Mouse (Mus musculus) small intestine, adult 2 months (tissue): Measurements from ENCODE around the gene Sec31b. TPM values are rescaled to one million over a fixed set of nuclear protein-coding genes. Genes with fewer than 3 reads are reported as not detected.

Source experiments
- H3K27ac ChIP-seq: fragments of 200-500 bp; 2 replicates; pipeline ENCODE4 v1.5.1; 2012; ENCODE audit warnings: low read depth, low read length, control low read depth, inconsistent platforms; ENCODE audit not compliant: insufficient read depth
- H3K27me3 ChIP-seq: fragments of 200-500 bp; 2 replicates; pipeline ENCODE4 v1.6.1; 2012; ENCODE audit warnings: mild to moderate bottlenecking, moderate library complexity, low read length, inconsistent platforms; ENCODE audit not compliant: control insufficient read depth, insufficient read depth
- H3K36me3 ChIP-seq: fragments of 200-500 bp; 2 replicates; pipeline ENCODE4 v1.6.1; 2012; ENCODE audit warnings: mild to moderate bottlenecking, low read length, control low read depth, inconsistent platforms; ENCODE audit not compliant: control insufficient read depth, insufficient read depth
- H3K4me1 ChIP-seq: fragments of 200-500 bp; 2 replicates; pipeline ENCODE4 v1.6.1; 2012; ENCODE audit warnings: low read length, inconsistent platforms, mixed read lengths; ENCODE audit not compliant: control insufficient read depth, insufficient read depth, insufficient read length
- H3K4me3 ChIP-seq: fragments of 200-500 bp; 2 replicates; pipeline ENCODE4 v1.5.1; 2012; ENCODE audit warnings: low read depth, mild to moderate bottlenecking, control low read depth, inconsistent platforms, low read length, moderate library complexity
- CTCF ChIP-seq: fragments of 200-500 bp; IDR thresholded peaks from 2 replicates; pipeline ENCODE4 v1.5.1; 2012; ENCODE audit warnings: low read depth, mild to moderate bottlenecking, control low read depth, inconsistent platforms, low read length, moderate library complexity, mixed read lengths; ENCODE audit not compliant: insufficient replicate concordance, insufficient read length; ENCODE audit errors: extremely low read depth
- POLR2A ChIP-seq: fragments of 200-500 bp; IDR thresholded peaks from 2 replicates; pipeline ENCODE4 v1.6.1; 2012; ENCODE audit warnings: low read depth, mild to moderate bottlenecking, control low read depth, inconsistent platforms, low read length, moderate library complexity
- WGBS: fragments of 180-500 bp; shearing (Covaris S2); methylation state at CpG from one replicate; pipeline ENCODE4 v1.1.7; 2018; 5-methylcytosine and 5-hydroxymethylcytosine counted together
- polyA plus RNA-seq: library from polyadenylated mRNA; depleted of rRNA; stranded (reverse); fragments of >200 nt; gene quantifications from 2 replicates; pipeline ENCODE4 v1.2.3, GENCODE M21; 2012

Gene Sec31b
- polyA plus RNA-seq, 1 experiment = 1.3 TPM

DNA sequence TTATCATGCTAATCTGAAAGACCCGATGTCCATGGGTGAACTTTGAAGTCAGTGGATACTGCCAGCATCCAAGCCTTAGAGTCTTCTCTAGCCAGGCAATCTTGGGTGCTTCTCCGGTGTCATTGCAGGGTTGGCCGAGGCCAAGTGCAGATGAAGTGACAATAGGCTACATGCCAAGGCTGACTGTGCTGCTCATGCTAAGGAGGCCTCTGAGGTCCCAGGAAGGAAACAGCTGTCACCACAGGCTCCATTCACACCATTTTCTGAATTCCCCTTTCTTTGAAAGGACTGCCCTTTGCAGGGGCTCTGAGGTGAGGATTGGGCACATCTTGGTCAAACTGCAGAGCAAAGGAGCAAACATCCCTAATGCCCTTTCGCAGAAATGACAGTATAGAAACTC lies 42.9 kb downstream of the Sec31b start:
- no peak overlapping the region for H3K4me3 ChIP-seq
- no peaks in the 10 kb centered on the region for H3K36me3 ChIP-seq
- H3K4me1 ChIP-seq = no peaks in the 10 kb centered on the region
- no peak for TF ChIP-seq CTCF
- TF ChIP-seq POLR2A = no peak
- 69% methylated on average over 4 of the region's 4 CpGs for WGBS
- H3K27ac ChIP-seq = no peak overlapping the region
- no peaks in the 10 kb centered on the region for H3K27me3 ChIP-seq

DNA sequence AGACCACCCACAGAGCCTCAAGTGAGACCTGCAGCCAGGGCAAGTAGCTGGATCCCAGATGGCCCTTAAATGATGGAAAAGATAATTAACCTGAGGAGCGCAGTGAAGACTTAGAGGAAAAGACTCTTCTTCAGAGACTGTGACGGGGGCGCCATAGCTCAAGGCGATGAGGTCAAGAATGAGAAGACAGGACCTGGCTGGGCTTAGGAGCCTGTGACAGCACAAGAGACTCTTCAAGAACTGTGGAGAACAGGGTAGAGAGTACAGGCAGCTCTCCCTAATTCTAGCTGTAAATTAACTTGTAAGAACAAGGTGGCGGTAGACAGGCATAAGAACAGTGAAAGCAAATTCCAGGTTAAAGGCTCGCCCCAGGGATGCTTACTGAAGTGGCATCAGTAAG lies 43.7 kb downstream of the Sec31b start:
- Histone ChIP-seq H3K27me3 (no peaks in the 10 kb centered on the region), H3K27ac (no peak overlapping the region), H3K4me3 (no peak overlapping the region), H3K36me3 (no peaks in the 10 kb centered on the region), H3K4me1 (no peaks in the 10 kb centered on the region)
- WGBS = 71% methylated on average over 6 of the region's 6 CpGs
- TF ChIP-seq POLR2A = no peak
- TF ChIP-seq CTCF = no peak

DNA sequence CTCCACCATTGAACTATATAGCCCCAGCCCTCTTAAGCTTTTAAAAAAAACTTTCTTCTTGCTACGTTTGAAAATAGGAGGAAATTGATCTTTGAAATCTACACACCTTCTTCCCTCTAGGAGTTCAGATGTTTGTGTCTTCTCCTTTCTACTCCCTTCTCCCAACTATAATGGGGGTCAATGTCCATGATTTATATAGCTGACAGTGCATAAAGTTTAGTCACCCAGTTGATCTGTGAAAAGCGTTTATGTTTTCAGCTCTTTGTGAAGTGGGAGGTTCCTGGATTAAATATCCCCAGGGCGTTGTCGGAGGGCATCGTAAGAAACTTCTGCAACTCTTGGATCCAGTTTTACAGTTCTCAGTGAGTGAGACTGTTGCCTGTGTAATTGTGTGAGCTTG lies 45.4 kb downstream of the Sec31b start:
- H3K27ac ChIP-seq = no peak overlapping the region
- no peaks in the 10 kb centered on the region for H3K4me1 ChIP-seq
- TF ChIP-seq POLR2A (no peak), CTCF (no peak)
- WGBS = 31% methylated on average over 5 of the region's 5 CpGs
- no peaks in the 10 kb centered on the region for H3K36me3 ChIP-seq
- peaks cover 2% of the 10 kb centered on the region; the same call in 1 of the 2 replicates for H3K27me3 ChIP-seq
- no peak overlapping the region for H3K4me3 ChIP-seq

- Histone ChIP-seq H3K36me3 (no peaks in the 10 kb centered on the region), H3K27ac (no peak overlapping the region), H3K4me3 (no peak overlapping the region), H3K27me3 (peaks cover 2% of the 10 kb centered on the region; the same call in 1 of the 2 replicates), H3K4me1 (no peaks in the 10 kb centered on the region)
- no peak for TF ChIP-seq POLR2A
- no peak for TF ChIP-seq CTCF
- 33% methylated on average over 6 of the region's 6 CpGs for WGBS
These were observed 46.7 kb downstream of the Sec31b start for GRCm38 (mm10) chr19:44498936-44499335.

- Histone ChIP-seq H3K36me3 (no peaks in the 10 kb centered on the region), H3K4me3 (no peak overlapping the region), H3K27me3 (peaks cover 2% of the 10 kb centered on the region; the same call in 1 of the 2 replicates), H3K27ac (no peak overlapping the region), H3K4me1 (no peaks in the 10 kb centered on the region)
- whole genome bisulfite sequencing = 76% methylated on average over 10 of the region's 10 CpGs
- no peak for TF ChIP-seq POLR2A
- TF ChIP-seq CTCF = no peak
These were observed 48.7 kb downstream of the Sec31b start for GRCm38 (mm10) chr19:44496941-44497340.

DNA sequence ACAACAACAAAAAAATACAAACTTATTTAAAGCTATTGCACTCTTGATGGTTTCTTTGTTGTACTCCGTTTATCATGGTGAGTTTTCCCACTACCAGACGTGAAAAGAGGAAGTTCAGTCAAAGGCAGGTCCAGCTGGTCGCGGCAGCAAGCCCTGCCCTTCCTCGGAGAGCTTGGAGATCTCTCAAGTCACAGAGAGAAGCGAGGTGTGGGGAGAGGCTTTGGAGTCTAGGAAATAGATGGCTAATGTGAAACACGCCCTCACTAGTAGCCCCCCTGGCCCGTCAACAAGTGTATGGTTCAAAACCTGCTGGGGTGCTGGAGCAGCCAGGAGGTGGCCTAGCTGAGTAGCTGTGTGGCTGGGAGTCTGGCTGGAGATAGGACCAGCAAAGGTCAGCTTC lies 49.2 kb downstream of the Sec31b start:
- peaks cover 2% of the 10 kb centered on the region; the same call in 1 of the 2 replicates for H3K27me3 ChIP-seq
- no peak overlapping the region for H3K27ac ChIP-seq
- H3K36me3 ChIP-seq = no peaks in the 10 kb centered on the region
- no peaks in the 10 kb centered on the region for H3K4me1 ChIP-seq
- 40% methylated on average over 8 of the region's 8 CpGs for WGBS
- no peak overlapping the region for H3K4me3 ChIP-seq
- TF ChIP-seq POLR2A (no peak), CTCF (no peak)

DNA sequence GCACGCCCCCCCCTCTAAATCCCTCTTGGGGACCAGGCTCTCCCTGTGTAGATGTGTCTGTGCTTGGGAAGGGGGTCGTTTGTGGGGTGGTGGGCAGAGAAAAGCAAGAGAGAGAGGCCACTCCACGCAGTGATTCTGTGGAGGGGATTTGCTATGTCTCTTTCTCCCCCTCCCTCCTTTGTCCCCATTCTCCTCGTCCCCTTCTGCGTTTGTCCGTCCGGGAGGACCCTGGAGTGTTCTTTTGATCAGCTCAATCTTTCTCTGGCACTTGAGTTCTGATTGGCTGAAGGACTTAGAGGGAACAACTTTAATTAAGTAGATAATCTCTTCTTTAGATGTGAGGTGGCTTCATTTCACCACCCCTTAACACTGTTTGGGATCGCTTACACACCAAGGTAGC lies 52.5 kb downstream of the Sec31b start, which contains the start of gene Wnt8b:
Gene Wnt8b (plus strand): TSS at position 345 of the 400 bp plus-strand sequence.
- no peak within 1 kb of the TSS for H3K27ac ChIP-seq
- WGBS = 40% methylated on average over 8 of the region's 8 CpGs
- H3K27me3 ChIP-seq = peaks cover 2% of the 10 kb centered on the region; the same call in 1 of the 2 replicates
- no peaks in the 10 kb centered on the region for H3K4me1 ChIP-seq
- no peaks in the 10 kb centered on the region for H3K36me3 ChIP-seq
- TF ChIP-seq CTCF = no peak
- TF ChIP-seq POLR2A = no peak
- no peak within 1 kb of the TSS for H3K4me3 ChIP-seq

- peak; percentile 69; the same call in 1 of the 2 replicates for TF ChIP-seq CTCF
- TF ChIP-seq POLR2A = no peak
- Histone ChIP-seq H3K36me3 (no peaks in the 10 kb centered on the region), H3K27me3 (no peaks in the 10 kb centered on the region), H3K4me1 (no peaks in the 10 kb centered on the region), H3K4me3 (no peak overlapping the region), H3K27ac (no peak overlapping the region)
- WGBS = 13% methylated on average over 8 of the region's 8 CpGs
These were observed 58.4 kb downstream of the Sec31b start for GRCm38 (mm10) chr19:44487266-44487665.
